Mouse (Mus musculus) brown adipose tissue, adult 24 weeks (tissue): ENCODE data around the gene AB124611. TPM values are rescaled to one million over a fixed set of nuclear protein-coding genes. Genes with fewer than 3 reads are reported as not detected.
"Not testable (repeated sequence)": the region's sequence is repeated elsewhere in the genome, so short reads cannot be mapped to it uniquely, and the experiment has no call there.

Source experiments
- H3K27ac ChIP-seq: fragments of 200-500 bp; replicated peaks from 2 replicates; pipeline ENCODE4 v1.5.1; 2012; ENCODE audit warnings: low read depth, mild to moderate bottlenecking, low read length
- H3K4me1 ChIP-seq: fragments of 200-500 bp; 2 replicates; pipeline ENCODE4 v1.6.1; 2012; ENCODE audit warnings: low read length, mixed read lengths; ENCODE audit not compliant: control insufficient read depth, insufficient read depth, insufficient read length
- H3K4me3 ChIP-seq: fragments of 200-500 bp; 2 replicates; pipeline ENCODE4 v1.5.1; 2012; ENCODE audit warnings: low read depth, mild to moderate bottlenecking, low read length, moderate library complexity; ENCODE audit not compliant: insufficient read depth
- polyA plus RNA-seq: library from polyadenylated mRNA; stranded (reverse); fragments of >200 nt; gene quantifications from 2 replicates; pipeline ENCODE4 v1.2.4, GENCODE M21; 2012; ENCODE audit not compliant: missing spikeins, insufficient read depth, insufficient read length

The AB124611 gene
- polyA plus RNA-seq: 2.1 and 2.6 TPM in 2 replicates

DNA sequence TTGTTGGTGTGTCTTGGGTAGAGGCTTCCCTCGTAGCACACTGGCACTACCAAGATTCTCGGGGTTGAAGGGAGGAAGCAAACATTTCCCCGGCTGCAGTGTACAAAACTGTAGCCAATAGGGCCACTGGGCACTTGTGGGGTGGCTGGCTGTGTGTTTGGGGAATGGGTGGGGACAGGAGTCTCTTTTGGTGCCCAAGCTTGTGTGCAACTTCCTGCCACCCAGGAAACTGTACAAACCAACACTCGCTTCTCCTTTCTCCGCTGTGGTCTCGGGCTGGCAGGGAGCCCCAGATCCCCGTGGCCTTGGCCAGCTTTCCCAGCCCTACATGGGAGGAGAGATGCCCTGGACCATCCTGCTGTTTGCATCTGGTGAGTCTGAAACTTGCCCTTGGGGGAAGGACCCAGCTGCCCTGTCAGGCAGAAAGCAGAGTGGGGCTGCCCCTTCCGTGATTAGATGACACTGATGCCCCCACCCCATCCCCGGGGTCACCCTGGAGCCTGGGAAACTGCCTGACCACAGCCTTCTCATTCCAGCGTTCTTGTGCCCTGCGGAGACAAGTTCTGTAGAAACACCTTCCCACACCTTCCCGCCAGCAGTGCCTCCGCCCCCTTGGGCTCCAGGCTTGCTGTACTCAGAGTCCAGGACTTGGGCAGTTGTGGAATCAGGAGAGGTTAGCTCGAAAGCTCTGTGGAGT lies at the start of gene AB124611:
Gene AB124611, plus strand, starts transcription at position 240 of the 697 bp plus-strand sequence.
- H3K4me3 ChIP-seq: peak within 1 kb of the TSS; percentile 12
- H3K27ac ChIP-seq: peak within 1 kb of the TSS; percentile 82
- H3K4me1 ChIP-seq: no peaks in the 10 kb centered on the region

DNA sequence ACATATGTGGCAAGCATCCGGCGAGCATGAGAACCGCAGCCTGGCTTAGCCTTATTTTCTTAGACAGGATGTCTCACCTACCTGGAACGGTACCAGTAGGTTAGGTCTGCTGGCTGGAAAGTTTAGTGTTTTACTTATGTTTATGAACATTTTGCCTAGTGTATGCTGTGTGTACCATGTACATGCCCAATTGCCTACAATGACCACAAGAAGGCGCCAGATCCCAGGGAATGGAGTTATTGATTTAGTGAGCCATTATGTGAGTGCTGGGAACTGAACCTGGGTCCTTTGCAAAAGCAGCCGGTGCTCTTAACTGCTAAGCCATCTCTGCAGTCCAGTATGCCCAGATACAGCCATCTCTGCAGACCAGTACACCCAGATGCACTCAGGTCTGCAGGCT lies 48.3 kb upstream of the AB124611 start:
- Histone ChIP-seq H3K4me3 (no peak overlapping the region), H3K4me1 (no peaks in the 10 kb centered on the region), H3K27ac (no peak overlapping the region)

- H3K4me3 ChIP-seq: no peak overlapping the region
- no peaks in the 10 kb centered on the region for H3K4me1 ChIP-seq
- no peak overlapping the region for H3K27ac ChIP-seq
These were observed 41.9 kb upstream of the AB124611 start for GRCm38 (mm10) chr9:21484065-21484464.

DNA sequence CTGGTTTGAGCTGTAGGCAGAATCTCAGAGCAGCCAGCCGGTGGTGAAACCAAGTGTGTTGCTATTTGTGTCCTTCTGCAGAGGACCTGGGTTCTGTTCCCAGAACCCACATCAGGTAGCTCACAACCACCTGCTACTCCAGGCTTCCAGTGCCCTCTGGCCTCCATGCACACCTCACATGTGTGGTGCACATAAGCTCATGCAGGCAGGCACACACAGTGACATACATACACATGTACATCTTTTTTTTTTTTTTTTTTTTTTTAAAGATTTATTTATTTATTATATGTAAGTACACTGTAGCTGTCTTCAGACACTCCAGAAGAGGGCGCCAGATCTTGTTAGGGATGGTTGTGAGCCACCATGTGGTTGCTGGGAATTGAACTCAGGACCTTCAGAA lies 37.7 kb upstream of the AB124611 start:
- H3K4me3 ChIP-seq, H3K27ac ChIP-seq, H3K4me1 ChIP-seq: not testable (repeated sequence)

DNA sequence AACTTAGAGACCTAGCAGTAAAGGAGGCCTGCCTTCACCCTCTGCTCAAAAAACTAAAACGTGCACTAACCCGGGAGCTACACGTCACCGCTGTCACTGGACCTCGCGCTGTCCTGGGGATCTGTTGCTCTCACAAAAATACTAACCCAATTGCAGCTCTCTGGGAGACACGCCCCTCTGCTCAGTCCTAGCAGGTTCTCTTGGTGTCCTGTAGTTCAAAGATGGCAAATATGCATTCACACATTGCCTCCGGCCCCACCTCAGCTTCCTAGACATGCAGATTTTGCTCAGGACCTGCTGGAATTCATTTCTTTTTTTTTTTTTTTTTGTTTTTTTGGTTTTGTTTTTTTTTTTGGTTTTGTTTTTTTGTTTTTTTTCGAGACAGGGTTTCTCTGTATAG lies 35.3 kb upstream of the AB124611 start:
- no peak overlapping the region for H3K27ac ChIP-seq
- H3K4me3 ChIP-seq: no peak overlapping the region
- H3K4me1 ChIP-seq: no peaks in the 10 kb centered on the region

- H3K4me3 ChIP-seq: no peak overlapping the region
These were observed 32.1 kb upstream of the AB124611 start for GRCm38 (mm10) chr9:21493907-21494306.

DNA sequence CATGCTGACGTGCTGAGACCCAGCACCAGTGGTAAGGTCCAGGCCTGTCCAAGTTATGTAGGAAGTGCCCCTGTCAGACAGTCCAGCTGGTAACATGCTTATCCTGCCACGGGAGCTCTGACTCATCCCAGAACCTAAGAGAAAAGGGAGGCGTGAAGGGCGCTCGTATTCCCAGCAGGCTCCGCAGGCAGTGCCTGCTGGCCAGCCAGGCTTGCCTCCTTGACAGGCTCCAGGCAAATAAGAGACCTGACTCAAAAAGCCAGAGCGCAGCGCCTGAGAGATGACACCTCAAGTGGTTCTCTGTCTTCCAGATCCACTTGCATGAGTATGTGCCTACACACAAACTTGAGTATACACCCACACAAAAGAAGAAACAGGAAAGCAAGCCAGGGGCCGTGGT lies 31.2 kb upstream of the AB124611 start:
- peaks cover 8% of the 10 kb centered on the region for H3K4me1 ChIP-seq
- H3K27ac ChIP-seq: no peak overlapping the region
- no peak overlapping the region for H3K4me3 ChIP-seq

More at GRCm38 (mm10) chr9:21493907-21494306, 32.1 kb upstream of the AB124611 start:
- Histone ChIP-seq H3K4me1 (peaks cover 8% of the 10 kb centered on the region), H3K27ac (no peak overlapping the region)

DNA sequence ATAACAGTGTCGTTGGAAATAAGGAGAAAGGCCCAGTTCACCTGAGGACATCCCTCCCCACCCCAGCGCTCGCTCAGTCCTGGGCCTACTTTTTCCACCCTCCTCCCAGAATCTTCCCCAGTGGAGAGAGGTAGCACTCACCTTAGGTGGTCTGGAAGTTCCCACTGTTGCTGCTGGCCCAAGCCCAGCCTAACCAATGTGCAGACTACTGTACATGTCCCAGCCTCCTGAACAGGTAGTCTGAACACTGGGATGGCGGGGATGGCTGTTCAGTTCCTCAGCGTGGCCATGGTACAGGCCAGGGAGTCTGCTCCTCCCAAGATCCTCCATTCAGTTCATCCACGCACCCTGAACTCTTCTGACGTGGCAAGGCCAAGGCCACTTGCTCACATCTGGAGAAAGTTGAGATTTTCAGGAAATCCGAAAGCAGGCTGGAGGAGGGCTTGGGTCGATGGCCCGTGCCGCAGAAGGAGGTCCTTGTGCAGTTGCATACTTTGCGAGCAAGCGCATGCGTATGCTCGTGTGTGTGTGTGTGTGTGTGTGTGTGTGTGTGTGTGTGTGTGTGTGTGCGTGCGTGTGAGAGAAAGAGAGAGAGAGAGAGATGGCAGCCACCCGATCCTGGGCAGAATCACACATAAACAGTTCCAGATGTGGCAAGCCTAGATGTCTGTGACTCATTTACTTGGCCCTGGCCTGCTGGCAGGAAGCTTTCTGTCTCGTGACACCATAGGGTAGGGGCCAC lies 29.5 kb upstream of the AB124611 start:
- Histone ChIP-seq H3K4me1 (peaks cover 8% of the 10 kb centered on the region), H3K27ac (peak overlapping the region; percentile 68), H3K4me3 (peak overlapping the region; percentile 25; the same call in 1 of the 2 replicates)

DNA sequence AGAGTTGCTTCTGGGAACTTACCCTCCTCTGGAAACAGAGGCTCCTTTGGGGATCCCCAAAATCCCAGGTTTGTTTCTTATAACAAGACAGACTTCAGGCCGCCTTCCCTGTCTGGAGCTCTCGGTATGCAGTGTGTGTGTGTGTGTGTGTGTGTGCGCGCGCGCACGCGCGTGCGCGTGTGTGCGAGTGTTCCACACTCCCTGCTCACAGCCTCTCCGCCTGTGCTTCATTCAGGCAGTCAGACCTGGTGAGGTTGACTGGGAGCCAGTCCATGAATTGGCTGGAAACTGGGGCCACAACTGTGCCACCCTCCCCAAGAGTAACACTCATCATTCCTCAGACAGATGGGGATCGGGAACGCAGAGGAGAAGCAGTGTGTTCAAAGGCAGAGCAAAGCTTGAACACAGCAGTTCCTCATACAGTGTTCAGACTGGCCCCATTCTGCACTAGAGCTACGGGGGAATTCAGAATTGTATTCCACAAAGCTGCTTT lies 28.9 kb upstream of the AB124611 start:
- H3K27ac ChIP-seq: peak overlapping the region; percentile 68
- no peak overlapping the region for H3K4me3 ChIP-seq
- peaks cover 8% of the 10 kb centered on the region for H3K4me1 ChIP-seq

- H3K4me1 ChIP-seq: peaks cover 8% of the 10 kb centered on the region
- no peak overlapping the region for H3K27ac ChIP-seq
- H3K4me3 ChIP-seq: no peak overlapping the region
These were observed 28.3 kb upstream of the AB124611 start for GRCm38 (mm10) chr9:21497664-21498063.

- H3K27ac ChIP-seq: no peak overlapping the region
- no peak overlapping the region for H3K4me3 ChIP-seq
- H3K4me1 ChIP-seq: peaks cover 8% of the 10 kb centered on the region
These were observed 27.6 kb upstream of the AB124611 start for GRCm38 (mm10) chr9:21498284-21498902.

DNA sequence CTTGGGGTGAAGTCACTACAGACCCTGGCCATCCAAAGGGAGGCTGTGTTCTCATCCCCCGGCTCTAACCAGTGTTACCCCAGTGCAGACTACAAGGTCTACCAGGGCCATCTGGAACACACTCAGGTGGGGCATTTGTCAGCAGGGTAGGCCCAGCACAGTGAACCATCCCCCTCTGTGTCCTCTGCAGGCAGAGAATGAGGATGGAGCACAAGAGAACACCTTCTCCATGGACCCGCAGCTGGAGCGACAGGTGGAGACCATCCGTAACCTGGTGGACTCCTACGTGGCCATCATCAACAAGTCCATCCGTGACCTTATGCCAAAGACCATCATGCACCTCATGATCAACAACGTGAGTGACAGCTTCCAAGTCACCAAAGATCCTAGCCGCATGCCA lies 22.6 kb upstream of the AB124611 start:
- Histone ChIP-seq H3K4me1 (no peaks in the 10 kb centered on the region), H3K27ac (no peak overlapping the region), H3K4me3 (no peak overlapping the region)

DNA sequence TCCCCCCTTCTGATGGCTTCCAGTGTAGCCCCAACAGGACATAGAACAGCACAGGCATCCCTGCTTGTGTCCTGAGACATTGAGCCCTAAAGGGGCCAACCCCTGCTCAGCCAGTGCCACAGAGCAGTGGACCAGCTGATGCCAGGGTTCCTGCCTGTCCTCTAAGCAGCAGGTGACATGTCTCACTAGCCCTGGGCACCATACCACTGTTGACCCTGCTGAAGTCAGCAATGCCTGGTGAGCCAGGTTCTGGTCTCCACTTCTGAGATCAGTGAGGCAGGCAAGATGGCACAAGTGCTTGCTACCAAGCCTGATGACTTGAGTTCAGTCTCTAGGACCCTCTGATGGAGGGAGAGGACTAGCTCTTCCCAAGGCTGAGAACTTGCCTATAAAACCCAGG lies 20.2 kb upstream of the AB124611 start:
- Histone ChIP-seq H3K4me1 (peaks cover 4% of the 10 kb centered on the region; the same call in 1 of the 2 replicates), H3K27ac (no peak overlapping the region), H3K4me3 (no peak overlapping the region)

DNA sequence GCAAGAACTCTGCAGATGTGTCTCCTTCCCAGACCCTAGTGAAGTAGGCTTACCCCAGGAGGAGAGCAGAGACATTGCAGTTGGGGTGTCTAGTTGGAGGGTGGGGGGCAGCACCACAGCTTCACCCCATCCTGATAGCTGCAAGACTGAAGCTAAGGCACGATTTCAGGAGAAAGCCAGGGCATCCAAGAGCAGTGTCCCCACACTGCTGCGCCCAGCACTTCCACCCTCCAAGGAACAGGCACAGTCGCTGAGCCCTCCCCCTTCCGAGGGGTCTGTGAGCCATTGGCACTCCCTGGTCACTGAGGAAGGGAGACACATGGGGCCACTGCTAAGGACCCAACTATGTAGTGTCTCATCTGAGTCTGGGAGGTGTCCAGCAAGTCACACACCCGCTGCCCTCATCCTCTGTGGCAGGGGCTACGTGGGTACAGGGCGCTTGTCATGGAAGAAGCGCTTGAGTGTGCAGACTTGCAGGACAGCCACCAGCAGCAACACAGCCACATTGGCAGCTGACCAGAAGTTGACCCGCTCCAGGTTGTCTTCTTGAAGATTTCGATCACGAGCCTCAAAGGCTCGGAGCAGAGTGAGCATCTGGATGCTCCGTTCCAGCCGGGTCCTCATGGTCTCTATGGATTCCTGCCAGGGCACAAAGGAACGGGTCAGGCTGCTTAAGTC lies 18.1 kb upstream of the AB124611 start:
- H3K27ac ChIP-seq: no peak overlapping the region
- peaks cover 4% of the 10 kb centered on the region; the same call in 1 of the 2 replicates for H3K4me1 ChIP-seq
- no peak overlapping the region for H3K4me3 ChIP-seq
